Mouse (Mus musculus): ENCODE data around the gene Cbx7.

Cbx7 gene

DNA sequence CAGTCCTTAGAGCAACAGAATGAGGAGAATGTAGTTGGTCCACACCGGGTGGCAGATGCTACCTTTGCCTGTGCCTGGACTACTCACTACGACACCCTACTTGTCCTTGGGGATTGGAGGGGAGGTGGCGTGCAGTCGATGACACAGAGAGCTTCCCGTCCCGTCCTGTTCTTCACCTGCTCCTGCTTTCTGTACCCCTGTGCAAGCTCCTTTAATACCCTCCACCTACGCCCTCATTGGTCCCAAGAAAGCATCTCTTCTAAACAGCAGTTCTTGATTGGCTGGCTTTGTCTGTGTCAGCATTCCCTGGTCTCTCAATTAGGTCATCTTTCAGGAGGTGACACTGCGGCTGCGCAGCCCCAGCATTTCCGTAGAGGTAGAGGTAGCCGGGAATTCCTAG, at the start of gene Cbx7:
Gene Cbx7 (minus strand): TSS at position 180 of the 400 bp plus-strand sequence.
- no peak for DNase-seq (ENCODE audit: low spot score)

DNA sequence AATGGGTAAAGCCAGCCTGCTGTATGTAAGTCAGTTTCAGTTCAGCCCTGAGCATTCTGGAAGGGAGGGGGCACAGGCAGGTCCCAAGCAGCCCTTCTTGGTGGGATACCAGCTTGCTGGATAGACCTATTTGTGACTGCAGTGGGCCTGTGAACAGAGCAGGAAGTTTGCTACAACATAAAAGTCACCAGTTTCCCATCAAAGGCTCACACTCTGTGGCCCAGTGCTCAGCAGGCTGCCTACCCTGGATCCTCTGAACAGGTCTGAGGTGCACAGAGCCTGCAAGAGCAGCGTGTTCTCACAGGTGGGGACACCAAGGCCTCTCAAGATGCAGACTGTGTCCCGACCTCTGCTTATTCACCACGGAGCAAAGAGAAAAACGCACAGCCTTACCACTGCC, 49.6 kb upstream of the Cbx7 start:
- DNase-seq (ENCODE audit: low spot score) = no peak

DNA sequence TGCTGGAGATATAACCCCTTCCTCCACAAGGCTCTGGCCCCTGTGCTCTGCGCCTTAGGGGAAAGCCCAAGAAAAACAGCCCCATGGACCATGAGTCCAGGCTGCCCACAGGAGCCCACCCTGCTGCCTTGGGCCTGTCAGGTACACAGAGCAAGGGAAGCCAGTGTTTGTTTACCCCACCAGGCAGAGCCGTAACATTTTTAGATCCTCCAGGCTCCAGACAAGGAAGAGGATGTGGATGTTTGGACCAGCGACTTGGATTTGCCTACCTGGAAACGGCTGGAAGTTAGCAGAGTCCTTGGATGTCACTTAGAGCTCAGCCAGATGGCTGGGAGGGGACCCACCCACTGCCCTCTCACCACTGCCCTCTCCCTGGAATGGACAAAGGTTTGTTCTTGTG, 48.7 kb upstream of the Cbx7 start:
- DNase-seq (ENCODE audit: low spot score) = no peak

DNA sequence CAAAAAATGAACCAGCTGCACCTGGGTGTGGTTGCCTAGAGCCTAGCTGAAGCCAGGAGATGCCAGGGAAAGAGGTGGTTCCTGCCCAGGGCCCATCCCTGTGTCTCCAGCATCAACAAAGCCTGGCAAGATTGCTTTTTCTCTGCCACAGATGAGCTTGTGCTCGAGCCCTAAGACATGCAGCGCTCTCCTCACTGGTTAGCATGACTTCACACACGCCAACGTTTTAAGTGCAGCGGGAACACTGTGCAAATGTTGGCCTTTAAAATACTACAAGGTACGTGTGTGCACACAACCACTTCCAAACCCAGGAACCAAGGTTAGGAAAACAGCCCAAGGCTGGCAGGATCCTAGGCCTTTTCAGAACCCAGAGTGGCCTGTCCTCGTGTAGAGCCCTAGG, 48.3 kb upstream of the Cbx7 start:
- DNase-seq (ENCODE audit: low spot score) = no peak

DNA sequence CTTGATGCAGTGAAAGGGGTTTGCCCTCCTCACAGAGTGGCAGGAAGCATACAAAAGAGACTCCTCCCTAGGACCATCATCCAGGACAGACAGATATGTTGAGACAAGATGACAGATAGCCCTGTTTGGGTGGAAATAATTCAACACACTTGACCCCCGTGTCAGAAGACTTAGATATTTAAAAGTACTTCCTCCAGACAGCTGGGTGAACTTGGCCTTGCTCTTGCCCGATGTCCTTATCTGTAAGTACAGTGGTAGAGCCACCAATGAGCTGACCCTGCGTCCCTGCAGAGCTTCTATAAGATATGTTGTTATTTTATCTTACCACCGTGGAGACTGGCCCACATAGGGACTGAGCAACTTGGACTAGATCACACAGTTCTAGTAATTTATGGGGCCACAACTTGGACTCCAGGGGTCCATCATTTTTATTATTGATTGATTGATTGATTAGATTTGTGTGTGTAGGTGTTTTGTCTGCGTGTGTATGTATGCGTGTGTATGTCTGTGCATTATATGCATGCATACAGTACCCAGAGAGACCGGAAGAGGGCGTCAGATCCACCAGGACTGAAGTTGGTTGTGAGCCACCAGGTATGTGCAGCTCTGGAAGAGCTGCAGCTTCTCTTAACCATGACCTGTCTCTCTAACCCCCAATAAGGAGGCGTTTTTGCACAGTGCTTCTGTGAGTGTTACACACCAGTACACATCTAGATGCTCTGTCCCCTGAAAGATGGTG, 45.8 kb upstream of the Cbx7 start:
- DNase-seq (ENCODE audit: low spot score) = no peak

DNA sequence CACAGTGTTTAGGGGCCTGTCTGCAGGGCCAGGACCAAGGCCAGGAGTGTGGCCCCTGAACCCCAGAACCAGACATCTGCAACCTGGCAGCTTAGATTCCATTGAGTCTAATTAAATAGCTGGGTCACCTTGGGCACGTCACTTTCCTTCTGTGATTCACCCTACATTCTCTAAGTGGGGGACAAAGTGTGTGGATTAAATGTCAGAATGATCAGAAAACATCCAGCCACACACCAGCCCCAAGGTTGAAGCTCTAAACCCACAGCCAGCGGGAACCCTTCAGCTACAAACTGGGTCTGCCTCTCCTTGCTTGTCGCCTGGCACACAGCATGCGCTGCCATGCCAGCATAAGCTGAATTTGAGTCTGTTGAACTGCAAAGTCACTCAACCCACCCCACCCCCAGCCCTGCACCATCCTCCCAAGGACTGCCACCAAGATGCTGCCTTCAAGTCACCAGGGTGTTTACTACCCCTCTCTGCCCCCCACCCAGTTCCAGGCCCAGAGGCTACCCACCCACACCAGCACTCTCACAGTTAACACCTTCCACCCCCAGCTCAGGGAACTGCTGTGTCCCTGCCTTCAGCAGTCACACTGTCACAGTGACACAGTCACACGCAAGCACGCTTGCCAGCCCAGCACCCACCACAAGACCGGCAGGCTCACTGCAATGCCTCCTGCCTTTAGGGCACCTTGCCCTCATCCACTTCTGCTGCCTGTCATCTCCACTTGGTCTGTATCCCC, 44.5 kb upstream of the Cbx7 start:
- DNase-seq (ENCODE audit: low spot score) = no peak

DNA sequence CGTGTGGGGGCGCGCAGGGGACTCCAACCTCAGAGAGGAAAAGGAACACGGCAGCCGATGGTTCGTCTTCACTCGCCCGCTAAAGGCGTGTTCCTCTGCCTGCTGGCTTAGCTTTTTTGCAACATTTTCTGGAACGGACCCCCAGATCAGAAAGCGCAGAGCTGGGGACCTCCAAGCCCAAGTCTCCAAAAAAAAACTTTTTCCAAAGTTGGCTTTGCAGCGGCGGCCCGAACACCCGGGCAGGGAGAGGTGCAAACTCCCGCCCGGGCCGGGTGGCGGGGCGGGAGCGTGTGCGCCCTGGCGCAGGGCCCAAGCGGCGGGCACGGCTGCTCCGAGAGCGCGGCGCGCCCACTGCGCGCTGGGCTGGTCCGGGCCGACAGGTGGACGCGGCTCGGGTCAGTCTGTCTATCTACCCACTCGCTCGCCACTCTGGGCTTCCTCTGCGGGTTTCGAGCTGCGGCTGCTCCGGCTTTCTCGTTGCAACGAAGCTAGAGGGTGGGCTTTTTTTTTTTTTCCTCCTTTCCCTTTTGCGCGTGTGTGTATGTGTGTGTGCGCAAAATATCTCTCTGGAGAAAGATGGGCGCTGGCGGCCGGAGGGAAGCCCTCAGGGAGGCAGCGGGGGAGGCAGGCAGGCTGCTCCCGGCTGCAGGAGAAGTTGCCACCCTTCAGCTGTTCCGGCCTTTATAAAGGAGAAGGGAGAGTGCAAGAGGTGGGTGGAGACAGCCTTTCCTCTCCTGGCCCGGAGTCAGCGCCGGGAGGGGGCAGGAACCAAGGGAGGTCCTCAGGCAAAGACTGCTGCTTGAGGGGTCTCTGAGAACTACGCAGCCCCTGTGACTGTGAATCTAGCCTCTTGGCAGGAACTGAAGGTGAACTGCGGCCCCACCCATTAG, 43.6 kb upstream of the Cbx7 start, which contains the start of gene Pdgfb:
Gene Pdgfb (minus strand): TSS at position 657 of the 890 bp plus-strand sequence.
- DNase-seq (ENCODE audit: low spot score) = no peak

DNA sequence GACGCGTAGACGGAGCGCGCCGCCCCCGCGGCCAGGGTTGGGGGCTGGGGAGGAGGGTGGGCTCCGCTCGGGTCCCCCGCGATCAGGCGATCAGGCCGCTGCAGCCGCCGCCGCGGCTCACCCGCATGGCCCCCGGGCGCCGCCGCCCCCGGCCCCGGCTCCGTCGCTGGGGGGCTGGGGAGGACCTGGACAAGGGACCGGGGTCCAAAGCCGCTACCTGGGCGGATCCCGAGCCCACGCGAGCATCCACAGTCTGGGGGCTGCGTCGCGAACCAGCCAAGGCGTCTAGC, 43.1 kb upstream of the Cbx7 start:
- no peak for DNase-seq (ENCODE audit: low spot score)

DNA sequence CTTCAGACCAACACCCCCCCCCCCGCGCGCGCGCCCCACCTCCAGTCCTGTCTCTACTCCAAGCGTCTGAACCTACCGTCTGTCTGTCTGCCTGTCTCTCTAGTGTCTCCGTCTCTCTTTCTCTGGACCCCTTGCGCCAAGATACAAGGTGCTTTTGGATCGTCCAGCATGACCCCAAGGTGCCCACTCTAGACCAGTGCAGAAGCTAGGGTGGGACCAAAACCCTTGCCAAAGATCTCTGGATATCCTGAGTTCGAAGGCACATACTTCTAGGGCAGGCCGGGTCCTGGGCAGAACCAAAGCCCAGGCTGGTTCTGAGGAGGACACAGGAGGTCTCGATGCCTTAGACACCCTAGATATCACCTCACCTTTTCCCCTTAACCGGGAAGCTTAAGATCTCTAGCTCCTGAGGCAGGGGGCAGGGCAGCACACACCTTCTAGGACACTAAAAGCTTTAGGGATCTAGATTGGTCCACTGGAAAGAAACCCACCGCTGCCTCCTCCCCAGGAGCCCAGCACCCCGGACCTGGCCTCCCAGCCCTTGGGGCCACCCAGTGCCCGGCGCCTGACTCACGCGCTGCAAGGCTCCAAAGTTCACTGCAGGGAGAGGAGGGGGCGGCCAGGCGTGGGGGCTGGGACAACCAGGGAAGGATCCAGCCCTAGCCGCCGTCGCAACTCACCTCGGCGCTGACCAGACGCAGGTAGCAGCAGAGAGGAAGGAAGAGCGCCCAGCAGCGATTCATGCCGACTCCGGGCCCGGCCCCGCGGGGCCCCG, 42.5 kb upstream of the Cbx7 start:
- no peak for DNase-seq (ENCODE audit: low spot score)

DNA sequence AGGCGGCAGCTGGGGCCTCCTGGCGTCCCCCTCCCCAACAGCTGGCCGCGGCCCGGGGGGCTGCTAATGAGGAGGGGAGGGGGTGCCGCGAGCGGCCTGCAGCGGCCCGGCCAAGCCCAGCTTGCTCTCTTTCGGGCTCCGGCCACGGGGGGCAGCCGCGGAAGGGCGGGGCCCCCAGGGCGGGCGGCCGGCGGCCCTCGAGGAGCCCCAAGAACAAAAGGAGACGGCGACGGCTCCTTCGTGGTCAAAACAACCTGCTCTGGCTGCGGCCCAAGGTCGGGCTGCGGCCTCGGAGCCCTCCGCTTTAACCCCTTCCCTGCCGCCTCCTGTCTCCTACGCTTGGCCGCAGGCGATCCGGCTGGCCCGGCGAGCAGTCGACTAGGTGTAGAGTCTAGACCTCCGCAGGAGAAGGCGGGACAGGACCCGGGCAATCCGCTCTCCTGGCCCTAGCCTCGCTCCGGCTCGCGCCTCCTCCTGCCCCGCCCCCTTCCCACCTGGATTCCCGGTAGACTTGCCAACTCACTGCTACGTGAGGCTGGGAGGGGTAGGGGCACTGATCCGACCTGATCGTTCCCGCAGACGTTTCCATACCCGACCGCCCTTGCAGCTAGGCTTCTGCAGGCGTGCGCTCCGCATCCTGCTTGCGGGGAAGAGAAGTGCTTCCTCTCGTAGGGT, 41.7 kb upstream of the Cbx7 start:
- DNase-seq (ENCODE audit: low spot score) = no peak

DNA sequence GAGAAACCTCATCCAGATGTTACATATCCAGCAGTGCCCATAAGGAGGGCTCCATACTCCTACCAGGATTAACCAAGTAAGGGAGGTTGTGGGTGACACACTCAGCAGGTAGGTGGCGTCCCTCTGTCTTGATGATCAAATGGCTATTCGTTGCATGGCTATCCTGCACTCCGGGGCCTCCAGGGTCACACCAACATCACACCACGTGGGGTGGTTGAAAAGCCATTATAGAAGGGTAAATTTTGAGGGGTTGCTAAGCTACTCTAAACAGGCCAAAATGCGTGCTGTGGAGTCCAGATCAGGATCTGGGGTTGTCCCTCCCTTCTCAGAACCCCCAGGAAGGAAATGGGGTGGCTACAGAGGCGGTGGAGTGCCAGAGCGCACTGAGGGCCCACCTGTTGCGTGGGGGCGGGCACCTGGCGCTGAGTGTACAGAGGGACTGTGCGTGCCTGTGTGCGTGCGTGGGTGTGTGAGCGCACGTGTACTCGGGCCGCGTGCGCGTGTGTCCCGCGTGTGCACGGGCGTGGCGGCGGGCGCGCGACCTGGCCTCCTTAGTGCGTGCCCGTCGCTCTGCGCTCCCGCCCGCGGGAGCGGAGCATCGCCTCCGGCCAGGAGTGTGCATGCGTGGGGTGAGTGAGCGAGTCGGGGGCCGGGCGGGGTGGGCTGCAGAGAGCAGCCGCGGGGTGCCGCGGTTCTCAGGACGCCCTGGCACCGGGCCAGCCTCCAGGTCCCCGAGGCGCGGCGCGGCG, 41.0 kb upstream of the Cbx7 start:
- DNase-seq (ENCODE audit: low spot score) = no peak

DNA sequence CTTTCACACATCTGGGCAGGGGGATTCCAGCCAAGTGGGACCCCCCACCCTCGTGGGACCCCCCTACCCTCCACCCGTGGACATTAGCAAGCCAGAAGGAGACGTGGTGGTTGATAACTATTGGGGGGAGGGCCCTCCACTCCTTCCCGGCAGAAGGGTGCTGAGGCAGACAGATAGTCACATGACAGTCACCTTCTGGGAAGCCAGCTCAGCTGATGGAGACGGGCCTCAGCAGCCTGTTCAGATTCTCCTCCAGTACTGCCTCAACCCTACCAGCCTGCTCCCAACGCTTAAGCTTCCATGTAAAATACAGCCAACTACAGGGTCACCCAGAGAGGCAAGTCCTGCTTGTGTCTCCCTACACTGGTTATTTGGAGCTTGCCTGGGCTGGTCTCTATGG, 40.3 kb upstream of the Cbx7 start:
- DNase-seq (ENCODE audit: low spot score) = no peak

DNA sequence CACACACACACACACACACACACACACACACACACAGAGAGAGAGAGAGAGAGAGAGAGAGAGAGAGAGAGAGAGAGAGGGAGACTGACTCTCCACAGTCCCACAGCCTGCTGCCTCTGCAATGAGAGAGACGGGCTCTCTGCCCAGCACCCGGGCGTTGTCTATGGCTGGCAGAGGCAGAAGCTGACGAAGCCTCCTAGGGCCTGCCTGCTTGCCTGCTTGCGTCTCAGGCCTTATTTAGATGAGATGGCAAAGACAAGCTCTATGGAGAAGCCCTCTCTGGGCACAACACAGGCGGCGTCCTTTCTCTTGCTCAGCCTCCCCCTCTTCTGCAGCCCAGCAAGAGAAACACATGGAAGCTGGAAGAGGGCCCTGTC, 39.3 kb upstream of the Cbx7 start:
- DNase-seq (ENCODE audit: low spot score) = no peak

DNA sequence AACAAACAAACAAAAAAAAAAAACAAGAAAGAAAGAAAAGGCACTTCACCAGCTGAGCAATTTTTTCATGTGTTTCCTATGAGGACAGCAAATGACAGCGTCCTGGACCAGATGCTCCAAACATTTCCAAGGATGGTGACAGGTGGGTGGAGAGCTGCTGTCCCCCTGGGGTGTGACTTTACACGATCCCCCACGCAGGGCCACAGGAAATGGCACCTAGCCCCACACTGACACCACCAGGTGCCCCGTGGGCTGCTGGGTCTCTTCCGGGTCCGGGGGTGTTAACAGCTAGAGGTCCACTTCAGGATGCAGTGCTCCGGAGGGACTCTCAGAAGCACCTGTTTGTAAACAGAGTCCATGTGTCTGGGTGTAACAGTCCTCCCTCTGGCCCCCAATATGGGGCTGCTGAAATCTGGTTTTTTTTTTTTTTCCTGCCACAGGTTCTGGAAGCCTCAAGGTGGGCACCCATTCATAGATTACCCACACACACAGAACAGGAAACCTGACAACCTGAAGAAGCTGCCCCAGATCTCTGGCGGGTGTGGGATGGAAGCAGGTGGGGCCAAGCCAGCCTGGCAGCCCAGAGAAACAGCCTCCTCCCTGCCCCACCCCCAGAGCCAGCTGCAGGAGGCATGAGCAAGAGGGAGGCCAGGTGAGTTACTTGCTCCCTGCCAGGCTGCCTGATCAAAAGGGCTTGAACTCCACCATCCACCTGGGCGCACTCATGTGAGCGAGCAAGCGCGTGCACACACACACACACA, 38.7 kb upstream of the Cbx7 start:
- no peak for DNase-seq (ENCODE audit: low spot score)

DNA sequence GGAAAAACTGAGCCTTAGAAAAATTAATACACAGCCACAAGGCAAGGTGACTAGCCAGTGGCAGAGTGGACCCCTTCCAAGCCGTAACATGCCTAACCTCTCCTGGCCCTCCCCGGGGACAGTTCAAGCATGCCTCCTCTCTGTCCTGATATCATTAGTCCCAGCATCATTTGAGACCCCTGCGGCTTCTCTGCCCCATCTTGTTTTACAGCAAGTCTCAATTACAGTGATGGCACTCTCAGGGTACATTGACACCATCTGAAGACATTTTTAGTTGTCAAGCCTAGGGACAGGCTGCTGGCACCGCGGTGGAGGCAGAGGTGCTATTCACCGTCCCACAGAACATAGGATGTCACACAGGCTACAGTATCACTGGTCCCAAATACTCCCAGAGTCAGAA, 37.5 kb upstream of the Cbx7 start:
- no peak for DNase-seq (ENCODE audit: low spot score)

DNA sequence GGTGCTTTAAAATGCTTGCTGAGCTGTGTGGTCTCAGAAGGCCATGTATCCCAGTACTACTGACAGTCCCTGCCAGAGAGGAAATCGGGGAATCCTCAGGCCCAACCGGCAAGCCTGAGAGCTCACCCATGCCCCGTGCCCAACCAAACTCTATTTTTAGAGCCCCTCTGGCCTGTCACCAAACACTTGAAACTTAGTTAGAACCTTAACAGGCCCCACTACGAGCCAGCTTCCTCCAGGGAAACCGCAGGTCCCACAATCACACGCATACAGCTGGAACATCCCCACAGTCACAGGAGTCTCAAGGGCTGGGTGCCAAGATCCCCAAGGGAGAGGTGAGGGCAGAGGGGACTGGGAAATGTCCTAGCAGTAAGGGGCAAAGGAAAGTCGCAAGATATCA, 35.2 kb upstream of the Cbx7 start:
- no peak for DNase-seq (ENCODE audit: low spot score)

DNA sequence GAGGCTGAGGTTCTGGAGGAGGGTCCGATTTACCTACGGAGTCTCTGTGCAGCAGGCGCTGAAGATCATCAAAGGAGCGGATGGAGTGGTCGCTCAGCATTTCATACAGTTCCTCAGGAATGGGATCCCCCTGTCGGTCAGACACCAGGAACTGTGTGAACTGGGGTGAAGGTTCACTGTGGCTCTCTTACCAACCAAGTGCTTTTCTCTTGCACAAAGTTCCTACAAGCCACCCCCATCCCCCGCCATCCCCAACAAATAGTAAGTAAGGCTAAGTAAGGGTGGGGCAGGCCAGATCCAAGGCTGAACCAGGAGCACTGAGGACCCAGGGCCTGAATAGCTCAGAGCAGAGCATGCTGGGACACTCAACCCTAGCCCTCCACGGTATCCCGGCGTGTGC, 34.5 kb upstream of the Cbx7 start:
- DNase-seq (ENCODE audit: low spot score) = no peak

DNA sequence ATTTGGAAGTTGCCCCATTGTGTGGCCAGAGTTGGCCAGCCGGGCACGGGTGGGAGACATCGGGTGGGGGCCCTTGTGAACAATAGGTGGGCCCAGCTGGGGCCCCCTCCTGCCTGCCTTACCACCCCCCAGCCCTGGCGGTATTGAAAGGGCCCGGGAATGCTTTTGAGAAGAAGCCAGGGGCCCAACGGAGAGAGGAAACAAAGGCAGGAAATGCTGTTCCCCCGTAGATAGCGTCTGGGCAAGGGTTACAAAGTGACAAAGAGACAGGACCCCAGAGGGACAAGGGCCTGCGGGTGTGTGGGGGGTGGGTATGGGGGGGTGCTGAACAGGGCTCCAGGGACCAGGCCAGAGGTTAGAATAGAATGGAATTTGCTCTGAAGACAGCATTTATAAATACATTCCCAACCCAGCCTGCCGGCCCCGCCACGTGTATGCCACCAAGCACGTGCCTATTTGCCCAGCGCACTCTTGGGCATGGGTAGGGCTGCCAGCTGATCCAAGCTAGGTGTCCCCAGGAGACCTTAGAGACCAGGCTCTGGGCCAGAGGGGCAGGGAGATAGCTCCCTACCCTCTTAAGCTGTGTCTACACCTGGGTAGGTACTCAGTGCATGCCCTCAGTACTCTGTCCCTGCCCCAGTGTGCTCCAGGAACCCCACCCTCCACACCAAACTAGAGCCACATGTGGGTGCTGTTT, 33.9 kb upstream of the Cbx7 start:
- no peak for DNase-seq (ENCODE audit: low spot score)

DNA sequence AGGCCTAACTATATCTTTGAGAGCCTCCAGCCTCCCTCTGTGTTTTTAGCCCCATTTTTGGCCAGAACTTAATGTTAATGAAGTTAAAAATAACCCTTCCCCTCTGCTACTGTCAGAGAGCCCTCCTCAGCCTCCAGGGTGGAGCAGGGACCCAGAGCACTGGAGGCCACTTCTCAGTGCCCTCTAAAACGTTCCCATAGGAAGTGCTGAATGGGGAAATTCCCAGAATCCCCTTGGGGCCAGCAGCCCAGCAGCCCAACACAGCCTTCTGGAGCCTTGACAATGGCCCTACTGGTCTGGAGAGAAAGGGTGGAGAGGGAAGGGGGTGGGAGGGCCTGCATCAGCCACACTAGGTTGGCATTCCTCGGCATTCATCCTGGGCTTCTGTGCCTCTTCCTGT, 32.7 kb upstream of the Cbx7 start:
- DNase-seq (ENCODE audit: low spot score) = no peak

DNA sequence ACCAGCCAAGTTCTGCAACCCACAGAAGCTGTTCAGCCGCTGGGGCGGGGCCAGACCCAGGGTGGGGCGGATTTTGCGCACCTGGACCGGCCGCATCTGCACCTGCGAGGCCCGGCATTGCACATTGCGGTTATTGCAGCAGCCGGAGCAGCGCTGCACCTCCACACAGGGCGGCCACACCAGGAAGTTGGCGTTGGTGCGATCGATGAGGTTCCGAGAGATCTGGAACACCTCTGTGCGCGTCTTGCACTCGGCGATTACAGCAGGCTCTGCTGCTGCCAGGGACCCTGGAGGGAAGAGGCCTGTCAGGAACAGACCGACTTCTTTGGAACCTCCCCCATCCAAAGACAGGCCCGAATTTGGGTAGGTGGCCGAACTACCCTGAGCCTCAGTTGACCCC, 30.7 kb upstream of the Cbx7 start:
- no peak for DNase-seq (ENCODE audit: low spot score)
